Mouse (Mus musculus): Measurements from ENCODE around the gene Fbxo6. TPM values are rescaled to one million over a fixed set of nuclear protein-coding genes. Genes with fewer than 3 reads are reported as not detected.
"Not testable (repeated sequence)": the region's sequence is repeated elsewhere in the genome, so short reads cannot be mapped to it uniquely, and the experiment has no call there.

Gene Fbxo6
- 89.7 TPM for polyA plus RNA-seq (2012; fragmentation: generic; extraction: Trizol)

GRCm38 (mm10) chr4:148151267-148152168 is at the start of gene Fbxo6:
Gene Fbxo6, minus strand, starts transcription at chr4:148152140.
- no peak for TF ChIP-seq TCF3 (IDR thresholded peaks at IDR 0.05; ENCODE audit: insufficient read length, low read depth)
- no peak for TF ChIP-seq MAX (IDR thresholded peaks at IDR 0.05; ENCODE audit: low read depth)
- no peak for TF ChIP-seq USF1 (IDR thresholded peaks at IDR 0.05; ENCODE audit: low read depth)
- TF ChIP-seq SRF (IDR thresholded peaks at IDR 0.05; ENCODE audit: control insufficient read depth, insufficient read length, low read depth): no peak
- TF ChIP-seq E2F4 (IDR thresholded peaks at IDR 0.05; ENCODE audit: insufficient read depth): no peak
- TF ChIP-seq MYOD1 (IDR thresholded peaks at IDR 0.05; ENCODE audit: control insufficient read depth in 1 of 3, insufficient read length in 2 of 3, low read depth in 2 of 3): peak in 1 of 3 experiments; percentile 14
- TF ChIP-seq REST (IDR thresholded peaks at IDR 0.05; ENCODE audit: insufficient read depth, insufficient read length): no peak
- no peak for TF ChIP-seq TCF12 (IDR thresholded peaks at IDR 0.05; ENCODE audit: insufficient read depth, poor library complexity, severe bottlenecking)
- peak in 1 of 3 experiments; percentile 45 for TF ChIP-seq MYOG (IDR thresholded peaks at IDR 0.05; ENCODE audit: control insufficient read depth in 1 of 3, insufficient read depth in 1 of 3, insufficient read length in 2 of 3, low read depth in 2 of 3)
- TF ChIP-seq POLR2A (IDR thresholded peaks at IDR 0.05; ENCODE audit: insufficient read length, low read depth): peak; percentile 65
- no peak for TF ChIP-seq CEBPB (IDR thresholded peaks at IDR 0.05; ENCODE audit: insufficient read depth, poor library complexity, severe bottlenecking)
- no peak for TF ChIP-seq POLR2AphosphoS2 (IDR thresholded peaks at IDR 0.05; ENCODE audit: insufficient read length, low read depth)
- Histone ChIP-seq H3K27me3 (ENCODE audit: control insufficient read depth, insufficient read depth, insufficient read length) (no peaks in the 10 kb centered on the region), H3K4me2 (ENCODE audit: low read depth) (peak within 1 kb of the TSS; percentile 75), H3K36me3 (ENCODE audit: control insufficient read depth, insufficient read depth) (no peaks in the 10 kb centered on the region), H3K4me3 (peak within 1 kb of the TSS; percentile 45), H3K79me2 (ENCODE audit: control insufficient read depth, insufficient read depth) (no peaks in the 10 kb centered on the region), H3ac (ENCODE audit: control insufficient read depth, insufficient read length) (peak within 1 kb of the TSS; percentile 10)

- no peak overlapping the region for H3ac ChIP-seq (ENCODE audit: control insufficient read depth, insufficient read length)
- no peaks in the 10 kb centered on the region for H3K36me3 ChIP-seq (ENCODE audit: control insufficient read depth, insufficient read depth)
- no peaks in the 10 kb centered on the region for H3K79me2 ChIP-seq (ENCODE audit: control insufficient read depth, insufficient read depth)
- peaks cover 14% of the 10 kb centered on the region for H3K27me3 ChIP-seq (ENCODE audit: control insufficient read depth, insufficient read depth, insufficient read length)
- H3K4me3 ChIP-seq: no peak overlapping the region
- no peak overlapping the region for H3K4me2 ChIP-seq (ENCODE audit: low read depth)
- TF ChIP-seq REST (IDR thresholded peaks at IDR 0.05; ENCODE audit: insufficient read depth, insufficient read length): no peak
- TF ChIP-seq TCF3 (IDR thresholded peaks at IDR 0.05; ENCODE audit: insufficient read length, low read depth): no peak
- no peak for TF ChIP-seq USF1 (IDR thresholded peaks at IDR 0.05; ENCODE audit: low read depth)
- TF ChIP-seq MYOD1 (IDR thresholded peaks at IDR 0.05; ENCODE audit: control insufficient read depth in 1 of 3, insufficient read length in 2 of 3, low read depth in 2 of 3): no peak
- no peak for TF ChIP-seq POLR2A (IDR thresholded peaks at IDR 0.05; ENCODE audit: insufficient read length, low read depth)
- no peak for TF ChIP-seq POLR2AphosphoS2 (IDR thresholded peaks at IDR 0.05; ENCODE audit: insufficient read length, low read depth)
- TF ChIP-seq CEBPB (IDR thresholded peaks at IDR 0.05; ENCODE audit: insufficient read depth, poor library complexity, severe bottlenecking): no peak
- no peak for TF ChIP-seq SRF (IDR thresholded peaks at IDR 0.05; ENCODE audit: control insufficient read depth, insufficient read length, low read depth)
Measured at GRCm38 (mm10) chr4:148198721-148199120, 46.8 kb upstream of the Fbxo6 start.

GRCm38 (mm10) chr4:148194400-148194799 is 42.5 kb upstream of the Fbxo6 start:
- no peak overlapping the region for H3ac ChIP-seq (ENCODE audit: control insufficient read depth, insufficient read length)
- H3K4me3 ChIP-seq: no peak overlapping the region
- H3K27me3 ChIP-seq (ENCODE audit: control insufficient read depth, insufficient read depth, insufficient read length): peaks cover 14% of the 10 kb centered on the region
- no peaks in the 10 kb centered on the region for H3K79me2 ChIP-seq (ENCODE audit: control insufficient read depth, insufficient read depth)
- TF ChIP-seq TCF3 (IDR thresholded peaks at IDR 0.05; ENCODE audit: insufficient read length, low read depth) (no peak), POLR2AphosphoS2 (IDR thresholded peaks at IDR 0.05; ENCODE audit: insufficient read length, low read depth) (no peak), MYOG (IDR thresholded peaks at IDR 0.05; ENCODE audit: control insufficient read depth in 1 of 3, insufficient read depth in 1 of 3, insufficient read length in 2 of 3, low read depth in 2 of 3) (no peak), USF1 (IDR thresholded peaks at IDR 0.05; ENCODE audit: low read depth) (no peak), E2F4 (IDR thresholded peaks at IDR 0.05; ENCODE audit: insufficient read depth) (no peak), CEBPB (IDR thresholded peaks at IDR 0.05; ENCODE audit: insufficient read depth, poor library complexity, severe bottlenecking) (no peak), MAX (IDR thresholded peaks at IDR 0.05; ENCODE audit: low read depth) (no peak), POLR2A (IDR thresholded peaks at IDR 0.05; ENCODE audit: insufficient read length, low read depth) (no peak), MYOD1 (IDR thresholded peaks at IDR 0.05; ENCODE audit: control insufficient read depth in 1 of 3, insufficient read length in 2 of 3, low read depth in 2 of 3) (no peak), REST (IDR thresholded peaks at IDR 0.05; ENCODE audit: insufficient read depth, insufficient read length) (no peak), TCF12 (IDR thresholded peaks at IDR 0.05; ENCODE audit: insufficient read depth, poor library complexity, severe bottlenecking) (no peak), SRF (IDR thresholded peaks at IDR 0.05; ENCODE audit: control insufficient read depth, insufficient read length, low read depth) (no peak)
- H3K36me3 ChIP-seq (ENCODE audit: control insufficient read depth, insufficient read depth): no peaks in the 10 kb centered on the region
- H3K4me2 ChIP-seq (ENCODE audit: low read depth): no peak overlapping the region

- Histone ChIP-seq H3K4me2 (ENCODE audit: low read depth) (no peak overlapping the region), H3K27me3 (ENCODE audit: control insufficient read depth, insufficient read depth, insufficient read length) (peaks cover 7% of the 10 kb centered on the region), H3K36me3 (ENCODE audit: control insufficient read depth, insufficient read depth) (no peaks in the 10 kb centered on the region), H3ac (ENCODE audit: control insufficient read depth, insufficient read length) (no peak overlapping the region), H3K79me2 (ENCODE audit: control insufficient read depth, insufficient read depth) (no peaks in the 10 kb centered on the region), H3K4me3 (no peak overlapping the region)
- TF ChIP-seq TCF3 (IDR thresholded peaks at IDR 0.05; ENCODE audit: insufficient read length, low read depth): no peak
- TF ChIP-seq MYOG (IDR thresholded peaks at IDR 0.05; ENCODE audit: control insufficient read depth in 1 of 3, insufficient read depth in 1 of 3, insufficient read length in 2 of 3, low read depth in 2 of 3): no peak
- TF ChIP-seq POLR2A (IDR thresholded peaks at IDR 0.05; ENCODE audit: insufficient read length, low read depth): no peak
Measured at GRCm38 (mm10) chr4:148192707-148193245, 40.8 kb upstream of the Fbxo6 start.

GRCm38 (mm10) chr4:148188767-148189166 is 36.8 kb upstream of the Fbxo6 start:
- not testable (repeated sequence) for H3K4me3 ChIP-seq; H3K4me2 ChIP-seq (ENCODE audit: low read depth); H3K36me3 ChIP-seq (ENCODE audit: control insufficient read depth, insufficient read depth); H3ac ChIP-seq (ENCODE audit: control insufficient read depth, insufficient read length); H3K79me2 ChIP-seq (ENCODE audit: control insufficient read depth, insufficient read depth)
- H3K27me3 ChIP-seq (ENCODE audit: control insufficient read depth, insufficient read depth, insufficient read length): peaks cover 12% of the 10 kb centered on the region

All from myocyte (in vitro differentiated cells).